Mouse (Mus musculus) CD4-positive, CD25-positive, alpha-beta regulatory T cell, adult 4 months (primary cell): ENCODE measurements around the gene Atp1b3. TPM values are rescaled to one million over a fixed set of nuclear protein-coding genes. Genes with fewer than 3 reads are reported as not detected.
"Not testable (repeated sequence)": the region's sequence is repeated elsewhere in the genome, so short reads cannot be mapped to it uniquely, and the experiment has no call there.

Experiments
- ATAC-seq: one replicate; pipeline ENCODE4 v1.8.0; 2017
- polyA plus RNA-seq, 2 experiments: library from polyadenylated mRNA; unstranded; fragments of 100-300 nt; shearing (Covaris generic); gene quantifications; one replicate each; pipeline ENCODE4 v1.2.1; 2017

The Atp1b3 gene
- 100 to 1,000 TPM; 219 to 284 TPM for polyA plus RNA-seq

- ATAC-seq = peak; percentile 80
Measured at GRCm38 (mm10) chr9:96364141-96364838, at the start of gene Atp1b3. Gene Atp1b3 (minus strand): TSS chr9:96364442.

GRCm38 (mm10) chr9:96412821-96413405, 48.7 kb upstream of the Atp1b3 start:
- ATAC-seq = no peak

- no peak for ATAC-seq
Measured at GRCm38 (mm10) chr9:96404312-96404711, 40.1 kb upstream of the Atp1b3 start.

GRCm38 (mm10) chr9:96399916-96400315, 35.7 kb upstream of the Atp1b3 start:
- ATAC-seq = not testable (repeated sequence)

GRCm38 (mm10) chr9:96399425-96399878, 35.2 kb upstream of the Atp1b3 start:
- ATAC-seq = peak; percentile 49

GRCm38 (mm10) chr9:96398614-96399013, 34.4 kb upstream of the Atp1b3 start:
- ATAC-seq = no peak

GRCm38 (mm10) chr9:96398165-96398564, 33.9 kb upstream of the Atp1b3 start:
- no peak for ATAC-seq

GRCm38 (mm10) chr9:96394910-96395690, 30.9 kb upstream of the Atp1b3 start:
- ATAC-seq = peak; percentile 72

GRCm38 (mm10) chr9:96393731-96394235, 29.5 kb upstream of the Atp1b3 start:
- ATAC-seq = peak; percentile 31

- ATAC-seq = no peak
Measured at GRCm38 (mm10) chr9:96393112-96393511, 28.9 kb upstream of the Atp1b3 start.

- ATAC-seq = peak; percentile 31
Measured at GRCm38 (mm10) chr9:96391921-96392320, 27.7 kb upstream of the Atp1b3 start.

- no peak for ATAC-seq
Measured at GRCm38 (mm10) chr9:96383714-96384487, 19.7 kb upstream of the Atp1b3 start.

GRCm38 (mm10) chr9:96382756-96383155, 18.5 kb upstream of the Atp1b3 start:
- ATAC-seq = no peak

- ATAC-seq = no peak
Measured at GRCm38 (mm10) chr9:96381393-96381792, 17.2 kb upstream of the Atp1b3 start.

- ATAC-seq = no peak
Measured at GRCm38 (mm10) chr9:96379551-96379950, 15.3 kb upstream of the Atp1b3 start.

GRCm38 (mm10) chr9:96378747-96379146, 14.5 kb upstream of the Atp1b3 start:
- no peak for ATAC-seq

- no peak for ATAC-seq
Measured at GRCm38 (mm10) chr9:96377096-96377495, 12.9 kb upstream of the Atp1b3 start.

- no peak for ATAC-seq
Measured at GRCm38 (mm10) chr9:96375819-96376218, 11.6 kb upstream of the Atp1b3 start.

GRCm38 (mm10) chr9:96371075-96371474, 6.8 kb upstream of the Atp1b3 start:
- no peak for ATAC-seq

GRCm38 (mm10) chr9:96369654-96370384, 5.6 kb upstream of the Atp1b3 start:
- ATAC-seq = peak; percentile 59

- ATAC-seq = no peak
Measured at GRCm38 (mm10) chr9:96365271-96365872, 1.1 kb upstream of the Atp1b3 start.
